Mouse (Mus musculus): ENCODE measurements around the gene Ampd3. TPM values are rescaled to one million over a fixed set of nuclear protein-coding genes. Genes with fewer than 3 reads are reported as not detected.

Gene Ampd3
- total RNA-seq, 1 experiment from 2014 or later = 24.6 TPM

DNA sequence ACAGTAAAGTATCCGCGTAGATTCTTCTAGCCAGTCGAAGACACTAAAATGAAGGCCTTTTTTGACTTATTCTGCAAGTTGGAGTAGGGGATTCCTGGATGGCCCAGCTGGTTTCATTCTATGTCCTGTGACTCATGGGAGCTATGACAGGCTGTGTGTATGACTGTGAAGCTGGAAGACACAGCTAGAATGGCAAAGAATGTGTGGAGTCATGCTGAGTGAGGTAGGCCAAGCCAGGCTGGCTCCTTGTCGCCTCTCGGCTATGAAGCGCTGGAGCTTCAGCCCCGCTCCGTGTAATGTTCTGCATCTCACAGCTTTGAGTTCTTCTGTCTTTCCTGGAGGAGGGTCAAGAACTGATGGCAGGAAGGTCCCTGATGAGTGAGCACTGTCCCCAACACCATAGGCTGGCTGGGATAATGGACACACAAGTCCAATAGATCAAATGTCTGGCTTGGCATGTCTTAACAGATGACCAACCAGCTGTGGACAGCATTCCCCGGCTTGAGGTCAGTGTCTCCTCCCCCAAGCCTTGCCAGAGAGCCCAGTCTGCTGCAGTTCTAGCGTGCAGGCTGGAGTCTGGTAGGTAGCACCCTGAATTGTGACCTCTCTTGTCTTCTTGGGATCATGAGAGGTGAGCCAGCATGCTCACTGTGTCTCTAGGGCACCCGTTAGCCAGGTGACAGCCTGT, 29.9 kb downstream of the Ampd3 start:
- DNase-seq = no peak

- DNase-seq = peak; percentile 77
Observed at GRCm38 (mm10) chr7:110801028-110801427, 33.0 kb downstream of the Ampd3 start.

DNA sequence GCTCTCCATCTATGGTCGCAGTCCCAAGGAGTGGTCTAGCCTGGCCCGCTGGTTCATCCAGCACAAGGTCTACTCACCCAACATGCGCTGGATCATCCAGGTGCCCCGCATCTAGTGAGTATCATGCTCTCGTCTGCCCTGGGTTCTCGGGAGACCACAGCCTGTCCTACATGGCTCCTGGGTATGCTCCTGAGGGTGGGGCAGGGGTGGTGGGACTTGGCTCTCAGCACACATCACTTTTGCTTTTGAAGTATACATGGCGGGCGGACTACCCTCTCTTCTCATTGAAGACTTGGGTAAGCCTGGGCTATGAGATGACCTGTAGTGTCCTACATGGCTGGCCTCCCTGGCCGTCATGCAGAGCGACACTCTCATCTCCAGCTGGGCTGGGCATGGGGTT, 35.1 kb downstream of the Ampd3 start:
- DNase-seq = no peak

GRCm38 (mm10) chr7:110804266-110804665, 36.3 kb downstream of the Ampd3 start:
- DNase-seq = peak; percentile 46

- DNase-seq = no peak
Observed at GRCm38 (mm10) chr7:110807460-110808030, 39.5 kb downstream of the Ampd3 start.

- no peak for DNase-seq
Observed at GRCm38 (mm10) chr7:110808962-110809361, 41.0 kb downstream of the Ampd3 start.

GRCm38 (mm10) chr7:110809585-110810557, 41.9 kb downstream of the Ampd3 start:
- no peak for DNase-seq

- DNase-seq = no peak
Observed at GRCm38 (mm10) chr7:110810995-110811394, 43.0 kb downstream of the Ampd3 start.

DNA sequence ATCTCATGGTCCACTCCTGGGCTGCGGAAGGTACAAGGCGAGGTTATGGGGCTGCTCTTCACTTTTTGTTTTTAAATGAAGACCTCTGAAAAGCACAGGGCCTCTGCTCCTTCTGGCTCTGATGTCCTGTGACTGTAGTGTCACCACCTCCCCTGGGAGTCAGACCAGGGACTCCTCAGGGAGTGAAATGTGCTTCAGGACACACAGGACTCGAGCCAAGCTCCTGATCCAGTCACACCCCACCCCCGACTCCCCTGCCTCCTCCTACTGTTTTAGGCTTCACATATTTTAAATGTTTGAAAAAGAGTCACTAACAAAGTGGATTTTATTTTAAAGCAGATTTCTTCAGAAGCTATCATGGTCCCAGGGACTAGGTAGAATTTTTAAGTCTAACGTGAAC, 43.5 kb downstream of the Ampd3 start:
- no peak for DNase-seq

DNA sequence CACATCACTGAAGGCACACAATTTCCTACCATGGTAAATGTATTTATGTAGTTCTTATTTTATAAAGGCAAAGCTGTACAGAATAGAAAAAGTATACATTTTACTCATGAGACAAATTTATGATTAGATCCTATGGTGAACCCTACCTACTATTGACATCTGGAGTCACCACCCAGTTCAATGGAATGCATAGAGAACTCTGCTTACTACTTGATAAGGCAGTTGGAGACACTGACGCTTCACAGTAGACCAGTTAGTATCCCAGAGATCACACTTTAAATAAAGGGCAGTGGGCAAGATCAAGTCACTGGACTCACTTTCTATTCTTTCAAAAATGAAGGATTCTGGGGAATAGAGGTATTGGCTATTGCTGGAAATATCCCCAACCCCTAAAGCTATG, 46.0 kb downstream of the Ampd3 start:
- DNase-seq = no peak

- DNase-seq = no peak
Observed at GRCm38 (mm10) chr7:110816037-110816436, 48.0 kb downstream of the Ampd3 start.

DNA sequence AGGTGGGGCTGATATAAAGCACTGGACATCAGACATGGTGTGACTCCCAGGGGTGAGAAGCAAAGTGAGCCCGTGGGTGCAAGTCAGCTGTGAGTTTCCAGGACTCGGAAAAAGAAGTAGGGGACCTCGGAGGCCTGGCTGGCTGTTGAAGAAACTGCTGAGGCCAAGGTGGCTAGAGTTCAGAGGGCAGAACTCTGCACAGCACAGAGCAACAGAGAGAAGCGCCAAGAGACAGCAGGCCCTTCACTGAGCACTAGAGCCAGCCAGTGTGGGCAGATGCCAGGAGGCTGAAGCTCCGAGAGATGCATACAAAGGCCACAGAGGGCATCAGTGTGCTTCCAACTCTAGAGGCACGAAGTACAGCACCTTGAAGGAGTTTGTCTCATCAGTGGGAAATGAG, 50.2 kb downstream of the Ampd3 start:
- no peak for DNase-seq

DNA sequence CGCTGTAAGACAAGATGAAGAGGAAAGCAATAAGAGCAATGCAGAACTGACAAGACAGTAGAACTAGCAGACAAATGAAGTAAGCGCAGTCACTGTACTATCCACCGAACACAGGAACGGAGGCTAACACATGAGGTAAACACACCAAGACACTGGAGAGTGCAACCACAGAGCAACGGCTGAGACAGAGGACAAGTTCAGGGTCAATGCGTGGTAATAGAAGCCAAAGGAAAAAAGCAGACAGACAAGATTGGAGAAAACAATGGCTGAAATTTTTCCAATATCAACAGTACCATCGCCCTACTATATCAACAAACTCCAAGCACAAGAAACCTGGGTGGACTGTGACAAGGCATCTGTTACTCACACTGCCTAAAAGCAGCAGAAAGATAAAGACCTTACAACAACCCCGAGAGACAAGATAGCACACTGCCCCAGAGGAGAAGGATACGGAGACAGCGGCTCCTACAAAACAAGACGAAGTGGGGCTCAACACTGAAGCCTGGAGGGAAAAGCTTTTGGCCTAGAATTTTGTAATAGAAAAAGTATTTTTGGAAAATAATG, 50.9 kb downstream of the Ampd3 start:
- DNase-seq = no peak

- no peak for DNase-seq
Observed at GRCm38 (mm10) chr7:110821068-110821467, 53.1 kb downstream of the Ampd3 start.

DNA sequence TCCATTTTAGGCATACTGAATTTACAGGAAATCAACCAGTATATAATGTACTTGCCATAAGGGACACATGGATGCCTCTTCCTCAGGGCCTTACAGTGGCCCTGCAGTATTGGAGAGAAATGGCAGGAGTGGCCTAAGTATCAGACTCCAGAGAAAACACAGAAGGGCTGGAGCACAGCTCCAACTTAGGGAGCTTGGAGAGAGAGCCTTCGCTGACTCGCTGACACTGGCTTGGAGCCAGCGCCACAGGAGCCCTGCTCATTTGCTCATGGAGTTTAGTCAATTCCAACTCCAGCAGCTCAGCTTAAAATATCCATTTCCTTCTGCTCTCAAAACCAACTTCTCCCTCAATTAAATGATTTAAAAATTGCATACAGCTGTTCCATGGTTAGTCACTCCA, 53.6 kb downstream of the Ampd3 start:
- peak; percentile 80 for DNase-seq

DNA sequence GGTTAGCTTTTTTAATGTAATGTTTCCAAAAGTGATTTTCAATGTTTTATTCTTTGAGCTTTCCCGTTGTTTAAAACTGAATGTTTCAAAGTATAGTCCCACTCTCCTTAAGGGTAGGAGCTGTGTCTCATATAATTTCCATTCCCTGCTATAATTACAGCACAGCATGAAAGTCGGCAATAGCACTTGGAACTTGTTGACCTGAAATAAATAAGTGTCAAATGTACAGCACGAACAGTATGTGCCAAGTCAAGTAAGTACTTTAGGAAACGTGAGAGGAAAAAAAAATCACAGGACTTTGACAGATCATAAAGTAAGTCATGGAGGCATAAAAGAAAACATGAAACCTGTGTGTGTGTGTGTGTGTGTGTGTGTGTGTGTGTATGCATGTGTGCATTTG, 54.0 kb downstream of the Ampd3 start:
- DNase-seq = no peak

- no peak for DNase-seq
Observed at GRCm38 (mm10) chr7:110823076-110823475, 55.1 kb downstream of the Ampd3 start.

DNA sequence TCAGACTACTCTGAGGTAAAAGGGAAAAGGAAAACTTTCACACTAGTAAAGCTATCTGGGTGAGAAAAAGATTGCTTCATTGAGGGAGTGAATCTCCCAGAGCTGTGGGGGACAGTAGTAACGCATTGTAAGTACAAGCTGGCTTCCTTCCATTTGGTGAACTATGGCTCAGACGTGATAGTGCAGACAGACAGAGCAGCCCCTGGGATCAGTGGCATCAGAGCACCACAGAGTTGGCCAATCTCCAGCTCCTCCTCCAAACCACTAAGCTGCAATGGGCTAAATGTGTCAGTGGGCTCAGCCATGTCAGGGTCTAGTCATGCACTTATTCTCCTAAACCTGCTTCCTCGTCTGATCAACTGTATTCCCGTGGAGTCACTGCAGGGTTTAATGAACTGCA, 55.6 kb downstream of the Ampd3 start:
- DNase-seq = no peak

- no peak for DNase-seq
Observed at GRCm38 (mm10) chr7:110823995-110824953, 56.3 kb downstream of the Ampd3 start.

DNA sequence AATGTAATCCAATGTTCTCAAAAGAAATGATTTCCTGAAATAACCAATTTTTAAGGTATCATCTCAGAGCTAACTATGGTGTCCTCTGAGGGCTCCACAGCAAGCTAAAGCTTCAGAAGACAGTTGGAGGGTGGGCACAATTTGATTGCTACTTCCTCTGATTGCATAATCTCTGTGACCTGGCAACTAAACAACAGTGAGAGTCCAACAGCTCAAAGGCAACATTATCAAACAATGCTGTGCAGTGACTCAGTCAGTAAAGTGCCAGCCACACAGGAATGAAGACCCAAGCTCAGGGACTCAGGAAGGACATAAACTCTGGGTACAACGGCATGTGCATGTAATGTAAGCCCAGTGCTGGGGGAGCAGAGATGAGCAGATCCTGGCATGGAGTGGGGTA, 65.0 kb downstream of the Ampd3 start:
- no peak for DNase-seq

DNA sequence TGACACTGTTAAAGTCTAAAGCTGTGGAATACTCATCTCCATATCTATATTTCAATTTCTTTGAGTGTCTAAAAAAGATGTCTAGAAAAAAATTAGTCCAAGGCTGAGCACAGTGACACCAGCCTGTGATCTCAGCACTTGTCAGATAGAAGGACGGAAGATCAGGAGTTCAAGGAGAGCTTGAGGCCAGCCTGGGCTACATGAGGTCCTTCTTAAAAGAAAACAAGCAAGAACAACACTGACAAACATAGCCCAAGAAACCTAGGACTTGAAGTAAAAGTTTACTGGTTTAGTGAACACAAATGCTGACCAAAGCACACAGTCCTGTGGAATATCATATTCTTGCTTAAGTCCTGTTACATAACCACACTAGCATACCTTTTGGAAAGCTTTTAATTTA, 66.0 kb downstream of the Ampd3 start:
- DNase-seq = no peak

DNA sequence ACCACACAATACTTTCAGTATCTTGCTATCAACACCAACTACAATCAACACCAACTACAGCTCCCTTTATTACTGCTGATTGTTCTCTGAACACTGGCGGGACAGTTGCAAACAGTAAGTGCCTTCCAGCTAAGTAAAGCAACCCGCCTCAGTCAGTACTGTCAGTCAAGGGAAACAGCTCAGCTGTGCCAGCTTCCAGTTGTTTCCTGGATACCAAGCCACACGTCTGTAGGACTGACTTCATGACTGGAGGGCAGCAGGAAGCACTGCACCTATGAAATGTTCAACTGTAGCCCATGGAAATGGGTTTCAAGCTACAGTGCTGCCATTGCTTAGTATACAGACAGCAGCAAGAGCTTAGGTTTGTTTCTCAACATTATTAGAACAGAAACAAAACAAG, 66.5 kb downstream of the Ampd3 start:
- no peak for DNase-seq

All from adrenal gland, postnatal 25 days (tissue).